ENCODE assay signal across 25 mouse cellular contexts in the genomic region with DNA sequence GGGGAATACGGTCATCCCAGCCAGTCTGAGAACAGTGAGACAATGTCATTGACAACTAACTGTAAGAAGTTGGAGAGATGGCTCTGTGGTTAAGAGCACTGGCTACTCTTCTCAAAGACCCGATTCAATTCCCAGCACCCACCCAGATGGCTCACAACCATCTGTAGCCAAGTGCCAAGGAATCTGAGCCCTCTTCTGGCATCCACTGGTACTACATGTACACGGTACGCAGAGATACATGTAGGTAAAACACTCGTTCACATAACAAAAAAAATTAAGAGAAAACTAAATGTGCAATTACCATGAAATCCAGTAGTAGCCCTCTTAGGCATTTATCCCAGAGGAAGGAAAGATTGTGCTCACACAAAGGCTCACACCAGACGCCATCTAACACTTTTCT.
A peak's percentile ranks its signal among the peaks of the same experiment; 100 is the strongest.
DNase-seq lines count a peak whose midpoint lies in the region; ATAC-seq and TF ChIP-seq lines count a peak whose summit lies in the region.
"Had no signal": no experiment of that assay in that cellular context is flagged by ENCODE, and none has a peak within 500 bp of the region (broad histone marks: within the 10 kb centered on the region; RNA-seq: fewer than 3 reads in every experiment).

No protein-coding gene starts in this region.

- H3K9ac ChIP-seq in hindbrain, postnatal 0 days (replicated peaks; ENCODE audit: low read length): no peak overlapping the region
- no peak overlapping the region for H3K9ac ChIP-seq in midbrain, postnatal 0 days (replicated peaks; ENCODE audit: low read length, poor library complexity, severe bottlenecking)
- no peak overlapping the region for H3K9ac ChIP-seq in midbrain, embryonic 11.5 days (ENCODE audit: low read length)
- H3K9ac ChIP-seq: embryonic facial prominence, embryonic 12.5 days; forebrain, embryonic 12.5 days; hindbrain, embryonic 13.5 days; intestine, embryonic 15.5 days had no signal

- H3K4me2 ChIP-seq in hindbrain, postnatal 0 days (ENCODE audit: low read depth, low read length): no peak overlapping the region
- no peak overlapping the region for H3K4me2 ChIP-seq in midbrain, postnatal 0 days (ENCODE audit: low read depth, low read length, poor library complexity, severe bottlenecking)
- H3K4me2 ChIP-seq in midbrain, embryonic 11.5 days: no peak overlapping the region
- H3K4me2 ChIP-seq: embryonic facial prominence, embryonic 12.5 days; forebrain, embryonic 12.5 days; hindbrain, embryonic 13.5 days; intestine, embryonic 15.5 days had no signal

- POLR2A ChIA-PET in Patski (lab: Charles Lee): interaction anchor here (0.6 kb wide), 1 partner anchor 8 kb away, joined by 3 read pairs; no protein-coding TSS in a partner anchor

- no peaks in the 10 kb centered on the region for H3K36me3 ChIP-seq in hindbrain, postnatal 0 days (ENCODE audit: insufficient read depth, low read length)
- no peaks in the 10 kb centered on the region for H3K36me3 ChIP-seq in hindbrain, embryonic 10.5 days
- H3K36me3 ChIP-seq in midbrain, postnatal 0 days (ENCODE audit: insufficient read depth, low read length): no peaks in the 10 kb centered on the region
- H3K36me3 ChIP-seq in midbrain, embryonic 11.5 days (ENCODE audit: control insufficient read depth, insufficient read depth, low read length): no peaks in the 10 kb centered on the region
- H3K36me3 ChIP-seq: embryonic facial prominence, embryonic 12.5 days; forebrain, embryonic 12.5 days; G1E; heart, embryonic 10.5 days; hindbrain, embryonic 13.5 days; intestine, embryonic 15.5 days had no signal

- 89% methylated on average over 6 of the region's 6 CpGs for WGBS in hindbrain, postnatal 0 days
- 95% methylated on average over 6 of the region's 6 CpGs for WGBS in hindbrain, embryonic 10.5 days
- 88% methylated on average over 6 of the region's 6 CpGs for WGBS in midbrain, postnatal 0 days
- 92% methylated on average over 6 of the region's 6 CpGs for WGBS in midbrain, embryonic 11.5 days

- no peaks in the 10 kb centered on the region for H3K4me1 ChIP-seq in hindbrain, postnatal 0 days (ENCODE audit: insufficient read depth, low read length)
- H3K4me1 ChIP-seq in hindbrain, embryonic 10.5 days (replicated peaks): no peaks in the 10 kb centered on the region
- H3K4me1 ChIP-seq in midbrain, postnatal 0 days (ENCODE audit: insufficient read depth, low read length): no peaks in the 10 kb centered on the region
- H3K4me1 ChIP-seq in midbrain, embryonic 11.5 days (ENCODE audit: control insufficient read depth, insufficient read depth, low read length): no peaks in the 10 kb centered on the region
- H3K4me1 ChIP-seq: embryonic facial prominence, embryonic 12.5 days; forebrain, embryonic 12.5 days; heart, embryonic 10.5 days; hindbrain, embryonic 13.5 days; intestine, embryonic 15.5 days had no signal

- no peak for DNase-seq in hindbrain, postnatal 0 days (ENCODE audit: low spot score)
- DNase-seq in hindbrain, embryonic 10.5 days (ENCODE audit: low spot score): no peak
- DNase-seq in midbrain, postnatal 0 days (ENCODE audit: low spot score): no peak
- DNase-seq in midbrain, embryonic 11.5 days (ENCODE audit: low spot score, missing footprints): no peak
- DNase-seq in Patski (ENCODE audit: low read depth, low spot score): no peak
- no peak for DNase-seq in cerebellum, adult 11 months
- DNase-seq in kidney, adult 8-10 months: no peak
- DNase-seq: adrenal gland, adult 8-10 months; adrenal gland, postnatal 36 days; cerebellum, adult 11-12 months; cerebellum, adult 9-10 months; cerebellum, postnatal 25 days; gastrocnemius, postnatal 10 days; heart, adult 18-20 months; heart, postnatal 10 days; heart, postnatal 4 days; kidney, adult 18-20 months had no signal

- in situ Hi-C loops in Patski (cut with MboI; ENCODE audit: low pct_unique_long_range_greater_than_20kb): no loop called here

- peak; percentile 28 for TF ChIP-seq CTCF in hindbrain, postnatal 0 days (IDR thresholded peaks at IDR 0.05; ENCODE audit: low read depth)
- peak; percentile 23 for TF ChIP-seq CTCF in midbrain, postnatal 0 days (IDR thresholded peaks at IDR 0.05)
- peak; percentile 20 for TF ChIP-seq CTCF in Patski (IDR thresholded peaks at IDR 0.05)

- no peak overlapping the region for H3K27ac ChIP-seq in hindbrain, postnatal 0 days
- H3K27ac ChIP-seq in hindbrain, embryonic 10.5 days: no peak overlapping the region
- no peak overlapping the region for H3K27ac ChIP-seq in midbrain, postnatal 0 days (ENCODE audit: low read depth, low read length)
- H3K27ac ChIP-seq in midbrain, embryonic 11.5 days (ENCODE audit: low read depth, low read length): no peak overlapping the region
- H3K27ac ChIP-seq: embryonic facial prominence, embryonic 12.5 days; forebrain, embryonic 12.5 days; heart, embryonic 10.5 days; hindbrain, embryonic 13.5 days; intestine, embryonic 15.5 days had no signal

- no peaks in the 10 kb centered on the region for H3K9me3 ChIP-seq in hindbrain, postnatal 0 days (ENCODE audit: low read length)
- H3K9me3 ChIP-seq in hindbrain, embryonic 10.5 days: peaks cover 12% of the 10 kb centered on the region
- H3K9me3 ChIP-seq in midbrain, postnatal 0 days (ENCODE audit: low read length): no peaks in the 10 kb centered on the region
- H3K9me3 ChIP-seq in midbrain, embryonic 11.5 days (ENCODE audit: control insufficient read depth, low read length): peaks cover 4% of the 10 kb centered on the region; the same call in 1 of the 2 replicates
- H3K9me3 ChIP-seq: embryonic facial prominence, embryonic 12.5 days; intestine, embryonic 15.5 days had no signal

- no peak overlapping the region for H3K4me3 ChIP-seq in hindbrain, postnatal 0 days (ENCODE audit: low read length)
- H3K4me3 ChIP-seq in hindbrain, embryonic 10.5 days: no peak overlapping the region
- H3K4me3 ChIP-seq in midbrain, postnatal 0 days (ENCODE audit: low read depth, low read length): no peak overlapping the region
- no peak overlapping the region for H3K4me3 ChIP-seq in midbrain, embryonic 11.5 days (ENCODE audit: low read depth, low read length)
- H3K4me3 ChIP-seq: embryonic facial prominence, embryonic 12.5 days; forebrain, embryonic 12.5 days; heart, embryonic 10.5 days; hindbrain, embryonic 13.5 days; intestine, embryonic 15.5 days had no signal

- CTCF ChIA-PET in Patski (lab: Charles Lee): no interaction called here

- no peak for ATAC-seq in hindbrain, postnatal 0 days
- ATAC-seq in midbrain, postnatal 0 days (ENCODE audit: low FRiP score): no peak
- ATAC-seq in midbrain, embryonic 11.5 days (ENCODE audit: low FRiP score): no peak
- ATAC-seq in Patski: no peak
- ATAC-seq: activated CD4-positive, CD25-positive, alpha-beta regulatory T cell, adult 4 months; intestine, embryonic 15.5 days had no signal

- H3K27me3 ChIP-seq in hindbrain, postnatal 0 days (ENCODE audit: insufficient read depth, low read length): no peaks in the 10 kb centered on the region
- no peaks in the 10 kb centered on the region for H3K27me3 ChIP-seq in hindbrain, embryonic 10.5 days (ENCODE audit: insufficient read depth, poor library complexity, severe bottlenecking)
- H3K27me3 ChIP-seq in midbrain, postnatal 0 days (ENCODE audit: insufficient read depth, low read length): no peaks in the 10 kb centered on the region
- H3K27me3 ChIP-seq in midbrain, embryonic 11.5 days (ENCODE audit: control insufficient read depth, insufficient read depth, low read length): no peaks in the 10 kb centered on the region
- H3K27me3 ChIP-seq in Patski: no peaks in the 10 kb centered on the region
- H3K27me3 ChIP-seq: CH12.LX; embryonic facial prominence, embryonic 12.5 days; forebrain, embryonic 12.5 days; hindbrain, embryonic 13.5 days; intestine, embryonic 15.5 days had no signal
